Mouse (Mus musculus): ENCODE results near the gene Gm4141. TPM values are rescaled to one million over a fixed set of nuclear protein-coding genes. Genes with fewer than 3 reads are reported as not detected.
"Not testable (repeated sequence)": the region's sequence is repeated elsewhere in the genome, so short reads cannot be mapped to it uniquely, and the experiment has no call there.

Gm4141 gene
- polyA plus RNA-seq (2014; fragmentation: Nextera tagmentation; extraction: Ambion mirVana) = not detected in 2 replicates

GRCm38 (mm10) chr7:20576141-20576540, at the start of gene Gm4141:
Gene Gm4141, minus strand, starts transcription at chr7:20576241.
- H3K9ac ChIP-seq (replicated peaks; ENCODE audit: low read length) = not testable (repeated sequence)

GRCm38 (mm10) chr7:20598921-20599320, 22.9 kb upstream of the Gm4141 start, which contains the start of gene Gm4513:
Gene Gm4513, minus strand, starts transcription at chr7:20599021.
- not testable (repeated sequence) for H3K4me2 ChIP-seq (ENCODE audit: low read length); ATAC-seq (ENCODE audit: low FRiP score, low TSS enrichment); DNase-seq

More at GRCm38 (mm10) chr7:20576141-20576540, at the start of gene Gm4141:
- not testable (repeated sequence) for H3K36me3 ChIP-seq (ENCODE audit: control insufficient read depth, insufficient read depth, low read length); ATAC-seq (ENCODE audit: low FRiP score, low TSS enrichment); DNase-seq; H3K9me3 ChIP-seq (ENCODE audit: control insufficient read depth, low read length); H3K4me1 ChIP-seq (ENCODE audit: control insufficient read depth, insufficient read depth, low read length); H3K27me3 ChIP-seq (ENCODE audit: control insufficient read depth, insufficient read depth, low read length); H3K4me2 ChIP-seq (ENCODE audit: low read length); H3K27ac ChIP-seq (replicated peaks; ENCODE audit: low read depth, low read length); H3K4me3 ChIP-seq (replicated peaks; ENCODE audit: low read depth, low read length)
- WGBS = no CpG with 5 or more reads among the region's 3 CpGs

GRCm38 (mm10) chr7:20545657-20546056, 30.4 kb downstream of the Gm4141 start, which contains the start of gene Gm5726:
Gene Gm5726, minus strand, starts transcription at chr7:20545757.
- DNase-seq; H3K9ac ChIP-seq (replicated peaks; ENCODE audit: low read length); H3K27ac ChIP-seq (replicated peaks; ENCODE audit: low read depth, low read length); H3K4me3 ChIP-seq (replicated peaks; ENCODE audit: low read depth, low read length); H3K36me3 ChIP-seq (ENCODE audit: control insufficient read depth, insufficient read depth, low read length); ATAC-seq (ENCODE audit: low FRiP score, low TSS enrichment); H3K4me2 ChIP-seq (ENCODE audit: low read length); H3K27me3 ChIP-seq (ENCODE audit: control insufficient read depth, insufficient read depth, low read length); H3K4me1 ChIP-seq (ENCODE audit: control insufficient read depth, insufficient read depth, low read length); H3K9me3 ChIP-seq (ENCODE audit: control insufficient read depth, low read length): not testable (repeated sequence)
- no CpG with 5 or more reads among the region's 1 CpGs for WGBS

More at GRCm38 (mm10) chr7:20598921-20599320, 22.9 kb upstream of the Gm4141 start, which contains the start of gene Gm4513:
- H3K4me3 ChIP-seq (replicated peaks; ENCODE audit: low read depth, low read length); H3K9ac ChIP-seq (replicated peaks; ENCODE audit: low read length); H3K9me3 ChIP-seq (ENCODE audit: control insufficient read depth, low read length); H3K27me3 ChIP-seq (ENCODE audit: control insufficient read depth, insufficient read depth, low read length); H3K27ac ChIP-seq (replicated peaks; ENCODE audit: low read depth, low read length); H3K4me1 ChIP-seq (ENCODE audit: control insufficient read depth, insufficient read depth, low read length); H3K36me3 ChIP-seq (ENCODE audit: control insufficient read depth, insufficient read depth, low read length): not testable (repeated sequence)
- 71% methylated on average over 3 of the region's 5 CpGs for WGBS

DNA sequence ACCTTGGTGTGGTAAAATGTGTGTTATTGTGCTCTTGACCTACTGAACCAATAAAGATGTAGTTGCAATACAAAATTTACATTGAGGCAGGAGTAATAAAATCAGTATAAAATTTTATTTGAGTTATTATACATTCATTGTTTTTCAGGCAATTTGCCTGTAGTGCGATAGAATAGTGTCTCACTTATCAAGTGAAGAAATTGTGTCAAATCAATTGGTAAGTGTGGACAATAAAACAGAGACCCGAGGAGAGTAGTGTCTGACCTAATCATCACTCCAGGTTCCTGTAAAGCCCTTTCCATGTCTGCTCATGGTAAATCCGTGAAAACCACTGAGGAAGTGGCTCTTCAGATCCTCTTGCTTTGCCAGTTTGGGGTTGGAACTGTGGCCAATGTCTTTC, 42.5 kb downstream of the Gm4141 start, which contains the start of gene Vmn1r104:
Vmn1r104 (plus strand) TSS at position 301 of the 400 bp plus-strand sequence.
- H3K4me3 ChIP-seq (replicated peaks; ENCODE audit: low read depth, low read length); H3K9me3 ChIP-seq (ENCODE audit: control insufficient read depth, low read length); H3K4me2 ChIP-seq (ENCODE audit: low read length); H3K4me1 ChIP-seq (ENCODE audit: control insufficient read depth, insufficient read depth, low read length); H3K9ac ChIP-seq (replicated peaks; ENCODE audit: low read length); H3K27ac ChIP-seq (replicated peaks; ENCODE audit: low read depth, low read length); H3K27me3 ChIP-seq (ENCODE audit: control insufficient read depth, insufficient read depth, low read length); DNase-seq; ATAC-seq (ENCODE audit: low FRiP score, low TSS enrichment); H3K36me3 ChIP-seq (ENCODE audit: control insufficient read depth, insufficient read depth, low read length): not testable (repeated sequence)
- no CpG with 5 or more reads among the region's 3 CpGs for WGBS

Other genes starting within 250 kb of the Gm4141 start
- not detected in 2 replicates for gene Gm4133, start 242.2 kb downstream of the Gm4141 start, polyA plus RNA-seq (2014; fragmentation: Nextera tagmentation; extraction: Ambion mirVana)
- gene Gm5728, start 200.8 kb downstream of the Gm4141 start, polyA plus RNA-seq (2014; fragmentation: Nextera tagmentation; extraction: Ambion mirVana) = not detected in 2 replicates
- gene Vmn1r100, start 158.3 kb downstream of the Gm4141 start, polyA plus RNA-seq (2014; fragmentation: Nextera tagmentation; extraction: Ambion mirVana) = not detected in 2 replicates
- gene Vmn1r101, start 133.6 kb downstream of the Gm4141 start, polyA plus RNA-seq (2014; fragmentation: Nextera tagmentation; extraction: Ambion mirVana) = not detected in 2 replicates
- gene Gm10670, start 101.3 kb downstream of the Gm4141 start, polyA plus RNA-seq (2014; fragmentation: Nextera tagmentation; extraction: Ambion mirVana) = not detected in 2 replicates
- not detected in 2 replicates for gene Vmn1r103, start 65.7 kb downstream of the Gm4141 start, polyA plus RNA-seq (2014; fragmentation: Nextera tagmentation; extraction: Ambion mirVana)
- gene Vmn1r104, start 42.4 kb downstream of the Gm4141 start, polyA plus RNA-seq (2014; fragmentation: Nextera tagmentation; extraction: Ambion mirVana) = not detected in 2 replicates
- not detected in 2 replicates for gene Gm5726, start 30.5 kb downstream of the Gm4141 start, polyA plus RNA-seq (2014; fragmentation: Nextera tagmentation; extraction: Ambion mirVana)
- gene Gm4513, start 22.8 kb upstream of the Gm4141 start, polyA plus RNA-seq (2014; fragmentation: Nextera tagmentation; extraction: Ambion mirVana) = not detected in 2 replicates
- not detected in 2 replicates for gene Vmn1r107, start 92.7 kb upstream of the Gm4141 start, polyA plus RNA-seq (2014; fragmentation: Nextera tagmentation; extraction: Ambion mirVana)
- gene Vmn1r111, start 127.0 kb upstream of the Gm4141 start, polyA plus RNA-seq (2014; fragmentation: Nextera tagmentation; extraction: Ambion mirVana) = not detected in 2 replicates
- not detected in 2 replicates for gene Gm10668, start 154.4 kb upstream of the Gm4141 start, polyA plus RNA-seq (2014; fragmentation: Nextera tagmentation; extraction: Ambion mirVana)
- not detected in 2 replicates for gene Vmn1r112, start 194.9 kb upstream of the Gm4141 start, polyA plus RNA-seq (2014; fragmentation: Nextera tagmentation; extraction: Ambion mirVana)
- gene Vmn1r113, start 211.0 kb upstream of the Gm4141 start, polyA plus RNA-seq (2014; fragmentation: Nextera tagmentation; extraction: Ambion mirVana) = not detected in 2 replicates
- gene Vmn1r114, start 235.9 kb upstream of the Gm4141 start, polyA plus RNA-seq (2014; fragmentation: Nextera tagmentation; extraction: Ambion mirVana) = not detected in 2 replicates

Data from midbrain, embryonic 14.5 days (tissue).